Mouse (Mus musculus): ENCODE measurements around the gene Fbxl16. TPM values are rescaled to one million over a fixed set of nuclear protein-coding genes. Genes with fewer than 3 reads are reported as not detected.

Gene Fbxl16
- total and polyA plus RNA-seq, 3 experiments, result not detected

DNA sequence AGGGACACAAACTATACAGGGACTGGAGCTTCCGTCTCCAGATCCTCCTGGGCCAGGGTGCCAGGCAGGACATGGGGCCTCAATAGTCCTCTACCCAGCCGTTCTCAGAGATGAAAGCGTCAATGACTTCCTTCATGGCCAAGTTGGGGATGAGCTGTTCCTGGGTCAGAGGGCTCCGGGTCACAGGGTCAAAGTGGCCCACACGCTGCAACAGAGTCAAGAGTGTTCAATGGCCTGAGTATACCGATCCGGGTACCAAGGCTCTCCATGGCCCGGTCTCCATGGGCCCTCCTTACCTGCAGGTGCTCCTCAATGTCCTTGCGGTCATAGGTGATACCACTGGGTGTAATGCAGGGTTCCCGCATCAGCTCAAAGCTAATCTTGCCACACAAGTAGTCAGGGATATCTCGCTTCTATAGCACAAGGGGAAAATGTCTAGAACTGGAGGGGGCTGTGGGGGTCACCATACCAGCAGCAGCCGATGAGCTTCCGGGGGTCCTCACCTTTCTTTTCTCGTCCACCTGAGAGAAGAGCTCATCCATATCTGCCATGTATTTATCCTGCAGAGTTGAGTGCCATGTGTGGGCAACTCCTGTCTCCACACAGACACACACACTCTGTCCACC lies 22.0 kb downstream of the Fbxl16 start:
- Histone ChIP-seq H3K27ac (ENCODE audit: insufficient read depth, low read depth) (no peak overlapping the region), H3K79me2 (replicated peaks; ENCODE audit: control insufficient read depth, extremely low read depth, insufficient read depth, poor library complexity, severe bottlenecking) (peaks cover 14% of the 10 kb centered on the region), H3K4me2 (ENCODE audit: insufficient read depth, low read depth, poor library complexity, severe bottlenecking) (no peak overlapping the region), H3K4me1 (ENCODE audit: control insufficient read depth in 1 of 2, insufficient read depth in 2 of 2) (peaks cover 23 to 54% of the 10 kb centered on the region in 2 experiments), H3K4me3 (replicated peaks in 1 of 3; ENCODE audit: low read depth in 2 of 3, low read length in 2 of 3, poor library complexity in 1 of 3) (peak overlapping the region in 1 of 3 experiments; percentile 13), H3K9me3 (replicated peaks; ENCODE audit: low read length) (no peaks in the 10 kb centered on the region), H3K9ac (ENCODE audit: insufficient read depth, low read depth) (no peak overlapping the region; the same call in 1 of the 2 replicates), H3K27me3 (replicated peaks) (no peaks in the 10 kb centered on the region), H3K36me3 (replicated peaks in 1 of 2; ENCODE audit: control insufficient read depth in 1 of 2, insufficient read depth in 1 of 2, low read length in 1 of 2) (peaks cover 56 to 77% of the 10 kb centered on the region in 2 experiments)
- dilution Hi-C loops (cut with MboI; ENCODE audit: extremely low pct_ligation_motif_present, extremely low pct_unique_long_range_greater_than_20kb, low sequenced_read_pairs) (no loop called here), in situ Hi-C loops (cut with MboI; ENCODE audit: low pct_ligation_motif_present, low pct_unique_long_range_greater_than_20kb, low sequenced_read_pairs) (no loop called here)
- no peak for DNase-seq (ENCODE audit: extremely low read depth)
- no peak for TF ChIP-seq SIN3A (IDR thresholded peaks at IDR 0.05; ENCODE audit: low read length)
- no peak for TF ChIP-seq MEF2A (IDR thresholded peaks at IDR 0.05; ENCODE audit: borderline replicate concordance, low read depth, low read length)
- no peak for TF ChIP-seq RAD21 (IDR thresholded peaks at IDR 0.05; ENCODE audit: low read depth, low read length)
- no peak for TF ChIP-seq ZKSCAN1 (IDR thresholded peaks at IDR 0.05; ENCODE audit: borderline replicate concordance, low read depth, low read length)
- TF ChIP-seq POLR2A (IDR thresholded peaks at IDR 0.05; ENCODE audit: low read depth, low read length), result no peak
- TF ChIP-seq IRF4 (IDR thresholded peaks at IDR 0.05; ENCODE audit: low read depth, low read length), result no peak
- TF ChIP-seq MAZ (IDR thresholded peaks at IDR 0.05; ENCODE audit: low read depth, low read length), result no peak
- no peak for TF ChIP-seq KAT2A (IDR thresholded peaks at IDR 0.05; ENCODE audit: insufficient replicate concordance, low read length)
- no peak for TF ChIP-seq CTCF (conservative IDR thresholded peaks at IDR 0.05 in 1 of 2, IDR thresholded peaks at IDR 0.05 in 1 of 2; ENCODE audit: low read depth in 2 of 2, low read length in 2 of 2)
- no peak for TF ChIP-seq CHD2 (IDR thresholded peaks at IDR 0.05; ENCODE audit: low read length)
- TF ChIP-seq CHD1 (IDR thresholded peaks at IDR 0.05; ENCODE audit: low read depth, low read length), result no peak
- TF ChIP-seq SMC3 (IDR thresholded peaks at IDR 0.05; ENCODE audit: low read depth, low read length), result no peak
- TF ChIP-seq ETS1 (conservative IDR thresholded peaks at IDR 0.05; ENCODE audit: low read depth, low read length), result no peak
- TF ChIP-seq HCFC1 (IDR thresholded peaks at IDR 0.05; ENCODE audit: low read depth, low read length), result no peak

DNA sequence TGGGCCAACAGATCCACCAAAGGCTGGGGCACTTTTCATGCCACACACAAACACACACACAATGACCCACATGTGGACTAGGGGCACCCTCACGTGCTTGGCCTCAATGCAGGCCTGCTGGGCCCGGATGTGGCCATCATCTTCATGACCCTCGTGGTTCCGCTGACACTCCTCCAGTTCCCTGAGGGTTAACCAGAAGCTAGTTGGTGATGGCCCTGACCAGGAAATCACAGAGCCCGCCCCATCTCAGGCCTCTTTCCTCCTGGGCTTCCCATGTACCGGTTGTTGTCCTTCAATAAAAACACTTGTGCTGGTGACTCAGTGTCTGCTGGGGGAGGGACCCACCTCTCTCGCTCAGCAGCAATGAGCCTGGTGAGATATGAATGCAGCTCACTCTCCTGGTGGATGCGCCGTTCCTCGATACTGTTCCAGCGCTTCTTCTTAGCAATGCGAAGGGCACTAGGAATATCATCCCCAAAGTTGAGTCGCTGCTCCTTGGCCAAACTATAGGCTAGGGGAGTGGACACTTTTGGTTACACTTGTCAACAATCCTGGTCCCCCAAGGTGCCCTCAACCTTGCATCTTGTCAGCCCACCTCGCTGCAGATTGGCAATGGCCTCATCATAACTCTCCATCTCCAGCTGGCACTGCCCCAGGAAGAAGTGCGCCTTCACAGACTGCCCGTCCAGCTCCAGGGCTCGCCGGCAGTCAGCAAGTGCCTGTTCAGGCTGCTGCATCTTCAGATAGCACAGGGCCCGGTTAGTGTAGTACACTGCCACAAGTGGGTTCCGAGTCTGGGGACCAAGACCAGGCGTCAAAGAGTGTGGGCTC lies 22.8 kb downstream of the Fbxl16 start:
- DNase-seq (ENCODE audit: extremely low read depth), result no peak
- H3K27ac ChIP-seq (ENCODE audit: insufficient read depth, low read depth), result no peak overlapping the region
- in situ Hi-C loops (cut with MboI; ENCODE audit: low pct_ligation_motif_present, low pct_unique_long_range_greater_than_20kb, low sequenced_read_pairs) (no loop called here), dilution Hi-C loops (cut with MboI; ENCODE audit: extremely low pct_ligation_motif_present, extremely low pct_unique_long_range_greater_than_20kb, low sequenced_read_pairs) (no loop called here)
- H3K9ac ChIP-seq (ENCODE audit: insufficient read depth, low read depth), result peak overlapping the region; percentile 90
- no peaks in the 10 kb centered on the region for H3K27me3 ChIP-seq (replicated peaks)
- peaks cover 14% of the 10 kb centered on the region for H3K79me2 ChIP-seq (replicated peaks; ENCODE audit: control insufficient read depth, extremely low read depth, insufficient read depth, poor library complexity, severe bottlenecking)
- no peaks in the 10 kb centered on the region for H3K9me3 ChIP-seq (replicated peaks; ENCODE audit: low read length)
- TF ChIP-seq USF1 (IDR thresholded peaks at IDR 0.05; ENCODE audit: low read depth, low read length) (no peak), NRF1 (IDR thresholded peaks at IDR 0.05; ENCODE audit: low read depth, low read length) (no peak), EP300 (IDR thresholded peaks at IDR 0.05; ENCODE audit: low read length) (no peak), ZC3H11A (IDR thresholded peaks at IDR 0.05; ENCODE audit: low read depth, low read length) (no peak), POLR2A (IDR thresholded peaks at IDR 0.05; ENCODE audit: low read depth, low read length) (no peak), MYC (IDR thresholded peaks at IDR 0.05; ENCODE audit: low read depth, low read length) (no peak)
- H3K4me2 ChIP-seq (ENCODE audit: insufficient read depth, low read depth, poor library complexity, severe bottlenecking), result peak overlapping the region; percentile 85
- peaks cover 56 to 77% of the 10 kb centered on the region in 2 experiments for H3K36me3 ChIP-seq (replicated peaks in 1 of 2; ENCODE audit: control insufficient read depth in 1 of 2, insufficient read depth in 1 of 2, low read length in 1 of 2)
- H3K4me1 ChIP-seq (ENCODE audit: control insufficient read depth in 1 of 2, insufficient read depth in 2 of 2), result peaks cover 23 to 48% of the 10 kb centered on the region in 2 experiments
- H3K4me3 ChIP-seq (replicated peaks in 1 of 3; ENCODE audit: low read depth in 2 of 3, low read length in 2 of 3, poor library complexity in 1 of 3), result peak overlapping the region; percentile 71 to 81 (median 80)

All from CH12.LX (cell line).